Mouse (Mus musculus): ENCODE data around the gene Plxna2.

GRCm38 (mm10) chr1:194645898-194646297 is 27.9 kb downstream of the Plxna2 start:
- TF ChIP-seq CTCF (IDR thresholded peaks at IDR 0.05; ENCODE audit: control insufficient read depth, insufficient read depth, insufficient replicate concordance, low read depth, low read length) (no peak), POLR2A (IDR thresholded peaks at IDR 0.05; ENCODE audit: control insufficient read depth, low read depth, low read length) (no peak)

All from testis, adult 2 months (tissue).